11 mouse cellular contexts compared by ENCODE assay signal in the genomic region with DNA sequence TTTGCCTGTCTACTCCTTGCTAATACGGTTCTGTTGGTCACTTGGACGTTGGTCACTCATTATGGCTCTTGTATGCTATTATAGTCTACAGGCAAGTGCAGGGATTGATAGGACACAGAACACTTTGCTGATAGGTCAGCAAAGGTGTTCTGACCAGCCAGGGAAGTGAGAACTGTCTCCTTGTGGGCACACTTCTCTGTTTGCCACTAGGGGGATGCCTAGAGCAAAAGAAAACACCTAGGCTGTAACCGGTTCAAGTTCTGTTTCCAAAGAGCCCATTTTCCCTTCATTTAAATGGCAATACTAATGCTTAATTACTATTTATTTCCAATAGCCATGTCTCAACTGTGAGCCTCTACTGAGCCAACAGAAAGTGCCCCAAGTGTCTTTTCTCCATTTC. TPM values are rescaled to one million over a fixed set of nuclear protein-coding genes. Genes with fewer than 3 reads are reported as not detected.
DNase-seq lines count a peak whose midpoint lies in the region; ATAC-seq and TF ChIP-seq lines count a peak whose summit lies in the region.
"Had no signal": no experiment of that assay in that cellular context is flagged by ENCODE, and none has a peak within 500 bp of the region (broad histone marks: within the 10 kb centered on the region; RNA-seq: fewer than 3 reads in every experiment).

No protein-coding gene starts in this region.

- 47% methylated on average over 3 of the region's 3 CpGs for WGBS in lung, adult 2 months

- no peaks in the 10 kb centered on the region for H3K4me1 ChIP-seq in lung, adult 2 months (ENCODE audit: control insufficient read depth, insufficient read depth, low read length)
- peaks cover 0 to 4% of the 10 kb centered on the region in 2 experiments; a peak in 1 of 4 replicates for H3K4me1 ChIP-seq in MEL (ENCODE audit: control insufficient read depth in 1 of 2, insufficient read depth in 2 of 2, low read length in 2 of 2)

- H3K36me3 ChIP-seq in MEL (ENCODE audit: control insufficient read depth in 1 of 2, insufficient read depth in 2 of 2, low read length in 2 of 2): no peaks in the 10 kb centered on the region
- H3K36me3 ChIP-seq: neural tube, embryonic 15.5 days had no signal

- no peak for TF ChIP-seq POLR2A in lung, adult 2 months (IDR thresholded peaks at IDR 0.05; ENCODE audit: borderline replicate concordance, extremely low read depth, low read depth, low read length)
- no peak for TF ChIP-seq POLR2A in MEL (IDR thresholded peaks at IDR 0.05; ENCODE audit: control insufficient read depth in 1 of 2, insufficient read depth in 1 of 2, low read depth in 1 of 2, low read length in 2 of 2, poor library complexity in 1 of 2)

- TF ChIP-seq RAD21 in MEL (IDR thresholded peaks at IDR 0.05; ENCODE audit: low read depth, low read length): peak; percentile 70

- intact Hi-C loops in left cerebral cortex, postnatal 4 days (cut with DNase I): loop anchor here (2.0 kb wide), 1 partner anchor 245 kb away; no protein-coding TSS in a partner anchor

- TF ChIP-seq CTCF in lung, adult 2 months (IDR thresholded peaks at IDR 0.05; ENCODE audit: insufficient read depth, low read length): peak; percentile 39
- peak; percentile 66 to 97 (median 89) for TF ChIP-seq CTCF in MEL (IDR thresholded peaks at IDR 0.05 in 2 of 3, conservative IDR thresholded peaks at IDR 0.05 in 1 of 3; ENCODE audit: control insufficient read depth in 1 of 3, insufficient read depth in 1 of 3, low read depth in 2 of 3, low read length in 3 of 3, poor library complexity in 1 of 3, severe bottlenecking in 1 of 3)

- H3K27ac ChIP-seq in MEL (ENCODE audit: control insufficient read depth, low read depth, low read length): no peak overlapping the region
- H3K27ac ChIP-seq: hindbrain, embryonic 14.5 days; neural tube, embryonic 15.5 days had no signal

- H3K27me3 ChIP-seq in MEL (ENCODE audit: control insufficient read depth in 1 of 2, insufficient read depth in 2 of 2, low read length in 2 of 2): peaks cover 0 to 4% of the 10 kb centered on the region in 2 experiments; a peak in 3 of 4 replicates
- H3K27me3 ChIP-seq: neural tube, embryonic 15.5 days had no signal

- no peak for TF ChIP-seq EP300 in MEL (IDR thresholded peaks at IDR 0.05; ENCODE audit: low read depth in 1 of 2, low read length in 2 of 2)

- no peaks in the 10 kb centered on the region for H3K9me3 ChIP-seq in MEL (replicated peaks; ENCODE audit: insufficient read depth, low read length)
- H3K9me3 ChIP-seq: neural tube, embryonic 15.5 days had no signal

- no peaks in the 10 kb centered on the region for H3K79me2 ChIP-seq in MEL (ENCODE audit: control insufficient read depth, insufficient read depth, low read length, poor library complexity)

- no peak for DNase-seq in frontal cortex, postnatal 14 days (ENCODE audit: low spot score in 2 of 2)
- DNase-seq in lung, adult 2 months: no peak
- DNase-seq in lung, adult 18-20 months: no peak
- peak; percentile 65 for DNase-seq in MEL (ENCODE audit: low read depth, low spot score)
- DNase-seq in urinary bladder, postnatal 4 days (ENCODE audit: low spot score in 2 of 2): no peak
- no peak for DNase-seq in left cerebral cortex, postnatal 4 days
- DNase-seq: heart, adult 18-20 months had no signal

- ATAC-seq in frontal cortex, adult (ENCODE audit: low TSS enrichment): peak; percentile 76; the same call in 1 of the 2 replicates
- ATAC-seq in megakaryocyte-erythroid progenitor cell, adult 5-6 weeks (replicated peaks; ENCODE audit: low FRiP score, low TSS enrichment, poor library complexity, severe bottlenecking): peak; percentile 68

- no peak overlapping the region for H3K9ac ChIP-seq in MEL (ENCODE audit: control insufficient read depth, low read depth, low read length, poor library complexity, severe bottlenecking)
- H3K9ac ChIP-seq: hindbrain, embryonic 14.5 days; neural tube, embryonic 15.5 days had no signal

- H3K4me3 ChIP-seq in lung, adult 2 months (replicated peaks; ENCODE audit: extremely low read depth, low read depth, low read length): no peak overlapping the region
- H3K4me3 ChIP-seq in MEL (ENCODE audit: control insufficient read depth in 1 of 2, insufficient read depth in 1 of 2, low read depth in 2 of 2, low read length in 2 of 2): no peak overlapping the region
- H3K4me3 ChIP-seq: neural tube, embryonic 15.5 days had no signal

TF ChIP-seq in MEL, 35 proteins besides CTCF, POLR2A, EP300 and RAD21:
- TF ChIP-seq ELF1 (IDR thresholded peaks at IDR 0.05; ENCODE audit: low read depth, low read length): no peak
- 0 out of 2 replicates have a peak, but pooled peaks have one; percentile 10 for TF ChIP-seq NRF1 (IDR thresholded peaks at IDR 0.05; ENCODE audit: insufficient read depth, low read depth, low read length, poor library complexity, severe bottlenecking)
- peak; percentile 89 for TF ChIP-seq SMC3 (IDR thresholded peaks at IDR 0.05; ENCODE audit: low read depth, low read length)
- TF ChIP-seq CHD1 (IDR thresholded peaks at IDR 0.05; ENCODE audit: low read depth, low read length): no peak
- peak; percentile 73 for TF ChIP-seq ZC3H11A (IDR thresholded peaks at IDR 0.05; ENCODE audit: low read depth, low read length)
- TF ChIP-seq ZMIZ1 (IDR thresholded peaks at IDR 0.05; ENCODE audit: low read depth, low read length): no peak
- TF ChIP-seq MAZ (IDR thresholded peaks at IDR 0.05; ENCODE audit: low read depth, low read length): 0 out of 2 replicates have a peak, but pooled peaks have one; percentile 29

RNA-seq across cellular contexts. Expression of gene Acp6, which starts 25.2 kb away (rescaled TPM):
- 23.4 and 27.8 TPM in 2 replicates for polyA plus RNA-seq in lung, adult 2 months (2012; rRNA removed)
- 27.7 and 34.4 TPM in 2 replicates for total RNA-seq in MEL (2012; rRNA removed)
- polyA plus RNA-seq in MEL (2012; ENCODE audit: insufficient read depth in 1 of 2, insufficient read length in 2 of 2, low read depth in 1 of 2, low replicate concordance in 2 of 2, missing spikeins in 1 of 2): 10 to 100 TPM in 1 of 2 experiments, not detected in 1; 66.9 TPM
- total RNA-seq in megakaryocyte-erythroid progenitor cell, adult 5-6 weeks (2014; fragmentation: Nextera tagmentation): 52.5 and 68.5 TPM in 2 replicates
- total RNA-seq in megakaryocyte-erythroid progenitor cell, adult 5-6 weeks (2017): 26.0 and 39.8 TPM in 2 replicates
- total RNA-seq in left cerebral cortex, postnatal 4 days (2021): 10 to 100 TPM; 15.3 to 18.8 TPM
